Mouse (Mus musculus): ENCODE results near the gene Spop.
A peak's percentile ranks its signal among the peaks of the same experiment; 100 is the strongest.

The Spop gene

GRCm38 (mm10) chr11:95413641-95414535 lies at the start of gene Spop:
Spop (plus strand) TSS chr11:95414080.
- peak; percentile 94 for DNase-seq

DNA sequence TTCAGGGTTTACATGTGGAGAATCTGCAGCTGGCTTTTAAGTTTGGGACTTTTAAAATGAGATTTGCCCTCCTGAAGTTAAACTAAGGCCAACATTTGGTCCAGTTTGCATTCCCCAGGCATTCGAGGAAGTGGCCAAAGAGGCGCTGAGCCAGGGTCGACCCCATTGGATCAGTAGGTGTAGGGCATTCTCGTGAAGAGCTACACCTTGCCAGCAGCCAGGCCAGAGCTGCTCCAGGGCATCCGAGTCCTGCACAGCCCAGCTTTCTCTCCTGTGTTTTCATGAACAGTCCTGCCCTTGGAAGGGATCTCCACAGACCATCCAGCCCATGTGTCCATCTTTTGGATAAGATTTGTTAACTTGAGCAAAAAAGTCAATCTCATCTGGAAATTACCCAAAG lies 49.5 kb upstream of the Spop start:
- no peak for DNase-seq

- peak; percentile 85 for DNase-seq
Observed at GRCm38 (mm10) chr11:95365596-95365995, 48.3 kb upstream of the Spop start.

DNA sequence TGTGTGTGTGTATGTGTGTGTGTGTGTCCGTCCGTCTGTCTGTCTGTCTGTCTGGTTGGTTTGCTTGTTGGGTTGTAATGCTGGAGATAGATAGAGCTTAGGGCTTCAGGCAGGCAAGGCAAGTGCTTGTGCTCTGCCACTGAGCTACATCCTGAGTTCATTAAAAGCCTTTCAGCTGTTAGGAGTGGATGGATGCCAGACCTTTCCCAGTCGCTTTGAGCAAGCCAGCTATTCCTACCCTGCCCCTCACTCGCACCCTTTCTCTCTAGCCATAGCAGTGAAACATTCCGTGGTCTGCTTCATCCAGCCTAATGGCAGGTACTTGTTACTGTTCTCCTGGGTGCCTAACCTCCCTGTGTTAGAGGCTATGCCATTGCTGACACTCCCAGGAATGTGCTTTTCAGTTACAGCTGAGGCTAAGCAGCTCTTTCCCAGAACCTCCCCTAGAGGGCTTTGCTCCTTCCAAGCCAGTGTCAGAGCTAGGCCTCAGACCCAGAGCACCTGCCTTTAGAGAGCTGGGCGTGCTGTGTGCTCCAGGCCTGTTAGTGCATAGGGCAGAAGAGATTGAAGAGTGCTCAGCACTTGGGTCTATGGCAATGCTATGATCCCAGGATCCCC lies 47.5 kb upstream of the Spop start:
- DNase-seq: no peak

GRCm38 (mm10) chr11:95367011-95367735 lies 46.7 kb upstream of the Spop start:
- DNase-seq: no peak

GRCm38 (mm10) chr11:95368231-95368823 lies 45.6 kb upstream of the Spop start:
- no peak for DNase-seq

- DNase-seq: no peak
Observed at GRCm38 (mm10) chr11:95368871-95369270, 45.0 kb upstream of the Spop start.

GRCm38 (mm10) chr11:95369964-95370890 lies 43.7 kb upstream of the Spop start:
- no peak for DNase-seq

DNA sequence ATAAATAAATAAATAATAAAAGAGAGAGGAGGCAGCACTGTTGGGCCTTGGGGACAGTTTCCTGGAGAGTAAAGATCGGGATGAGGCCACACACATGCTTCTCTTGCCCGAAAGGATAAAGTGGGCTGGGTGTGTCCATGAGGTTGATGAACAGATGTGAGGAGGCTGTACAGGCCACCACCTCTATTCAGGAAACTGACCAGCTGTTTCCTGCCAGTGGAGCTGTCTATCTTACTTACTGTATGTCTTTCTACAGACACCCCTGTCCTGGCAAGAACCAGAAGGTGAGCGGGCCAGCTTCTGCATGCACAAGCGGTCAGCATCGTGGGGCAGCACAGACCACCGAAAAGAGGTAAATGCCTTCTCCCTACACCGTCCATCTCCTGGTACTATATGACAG lies 42.7 kb upstream of the Spop start:
- no peak for DNase-seq

GRCm38 (mm10) chr11:95378926-95379325 lies 35.0 kb upstream of the Spop start:
- DNase-seq: no peak

DNA sequence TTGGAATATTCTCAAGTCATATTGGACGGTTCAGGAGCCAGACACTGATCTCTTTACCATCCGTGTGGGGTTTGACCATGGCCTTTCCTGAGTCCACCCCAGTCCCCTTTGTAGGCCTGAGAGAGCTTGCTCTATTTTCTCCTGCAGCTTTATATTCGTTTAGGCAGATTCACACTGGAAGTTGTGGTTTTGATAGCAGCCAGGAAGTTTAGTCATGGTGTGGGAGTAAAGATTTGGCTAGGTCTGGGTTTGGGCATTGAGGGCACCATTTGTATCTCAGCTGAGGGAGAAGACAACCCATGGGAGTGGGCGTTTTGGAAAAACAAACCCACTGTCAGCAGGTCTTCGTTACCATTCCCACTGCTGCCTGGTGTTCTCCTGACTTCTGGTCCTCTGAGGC lies 34.3 kb upstream of the Spop start:
- no peak for DNase-seq

GRCm38 (mm10) chr11:95380711-95381110 lies 33.2 kb upstream of the Spop start:
- no peak for DNase-seq

DNA sequence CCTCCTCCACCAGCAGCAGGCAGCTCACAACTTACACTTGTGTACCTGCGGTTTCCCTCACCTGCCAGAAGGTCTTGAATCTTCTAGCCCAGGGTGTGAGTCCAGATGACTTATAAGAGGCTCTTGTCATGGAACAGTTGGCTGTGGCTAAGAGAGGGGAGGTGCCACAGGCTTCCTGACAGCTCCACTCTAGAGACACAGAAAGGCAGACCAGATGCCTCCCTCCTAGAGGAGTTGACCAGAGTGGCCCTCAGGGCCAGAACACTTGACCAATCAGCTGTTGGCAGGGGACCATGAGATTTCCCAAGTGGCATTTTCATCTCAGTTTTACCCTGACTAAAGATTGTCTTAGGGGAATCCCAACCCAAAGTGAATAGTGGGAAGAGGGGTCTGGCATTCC lies 32.7 kb upstream of the Spop start:
- no peak for DNase-seq

GRCm38 (mm10) chr11:95383331-95383986 lies 30.4 kb upstream of the Spop start:
- no peak for DNase-seq

GRCm38 (mm10) chr11:95384004-95384318 lies 29.9 kb upstream of the Spop start:
- DNase-seq: no peak

GRCm38 (mm10) chr11:95384319-95384972 lies 29.4 kb upstream of the Spop start, which contains the start of gene Slc35b1:
Slc35b1 (plus strand) TSS chr11:95384692.
- peak; percentile 96 for DNase-seq

- no peak for DNase-seq
Observed at GRCm38 (mm10) chr11:95384973-95385320, 28.9 kb upstream of the Spop start.

GRCm38 (mm10) chr11:95387354-95387753 lies 26.5 kb upstream of the Spop start:
- DNase-seq: no peak

GRCm38 (mm10) chr11:95389006-95389405 lies 24.9 kb upstream of the Spop start:
- peak; percentile 41 for DNase-seq

- DNase-seq: no peak
Observed at GRCm38 (mm10) chr11:95390420-95390819, 23.5 kb upstream of the Spop start.

GRCm38 (mm10) chr11:95391201-95391600 lies 22.7 kb upstream of the Spop start:
- no peak for DNase-seq

Data from kidney, adult 18-20 months (tissue).